Mouse (Mus musculus) kidney, postnatal 10 days (tissue): Measurements from ENCODE around the gene Plce1.
A peak's percentile ranks its signal among the peaks of the same experiment; 100 is the strongest.

Experiments
- DNase-seq: peaks from one replicate; pipeline ENCODE4 v3.0.0; 2021; ENCODE audit warnings: mixed read lengths

Plce1 gene

DNA sequence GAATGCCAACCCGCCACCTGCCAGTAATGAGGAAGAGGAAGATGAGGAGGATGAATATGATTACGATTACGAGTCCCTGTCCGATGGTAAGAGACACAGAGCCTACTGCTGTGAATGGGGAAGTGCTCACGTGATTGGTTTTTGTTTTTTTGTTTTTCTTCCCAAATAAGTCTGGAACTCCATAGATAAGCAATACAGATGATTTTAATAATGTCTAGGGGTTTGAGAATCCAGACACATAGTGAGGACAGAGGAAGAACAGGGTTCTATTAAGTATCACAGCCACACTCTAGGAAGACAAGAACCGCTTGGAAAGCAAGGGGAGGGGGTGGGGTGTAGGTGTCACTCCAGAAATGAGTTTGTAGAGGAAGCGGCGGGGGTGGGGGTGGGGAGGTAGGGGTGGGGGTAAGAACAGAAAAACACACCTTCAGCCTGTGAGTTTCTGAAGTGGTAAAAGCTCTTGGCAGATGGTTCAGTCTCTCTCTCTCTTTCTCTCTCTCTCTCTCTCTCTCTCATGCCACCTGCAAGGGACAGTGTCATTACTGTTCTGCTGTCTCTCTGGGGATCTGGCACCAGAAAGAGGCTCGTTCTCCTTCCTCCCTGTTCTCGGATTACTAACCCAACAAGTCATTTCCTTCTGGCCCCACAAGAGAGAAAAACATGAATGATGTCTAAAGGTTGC, 265.0 kb downstream of the Plce1 start:
- no peak for DNase-seq

DNA sequence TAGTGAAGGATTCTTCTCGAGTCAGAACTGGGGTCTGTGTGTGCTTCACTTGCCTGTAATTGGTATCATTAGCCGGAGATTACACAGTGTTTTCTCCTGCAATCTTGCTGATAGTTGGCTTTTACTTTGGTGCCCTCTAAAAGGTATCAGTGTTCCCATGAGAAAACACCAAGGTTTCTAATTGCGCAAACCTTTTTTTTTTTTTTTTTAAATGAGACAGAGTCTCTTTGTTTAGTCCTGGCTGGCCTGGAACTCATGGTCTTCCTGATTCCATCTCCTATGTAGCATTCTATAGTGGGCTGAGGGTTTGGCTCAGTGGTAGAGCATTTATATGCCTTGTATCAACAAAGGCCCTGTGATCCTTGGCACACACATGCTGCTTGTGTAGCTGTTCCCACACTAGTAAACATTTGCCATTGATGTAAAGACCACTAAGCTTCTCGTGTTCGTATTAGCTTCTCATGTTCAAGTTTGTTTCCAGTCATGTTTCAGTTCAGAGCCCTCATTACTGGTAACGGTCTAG, 265.6 kb downstream of the Plce1 start:
- DNase-seq, result no peak

DNA sequence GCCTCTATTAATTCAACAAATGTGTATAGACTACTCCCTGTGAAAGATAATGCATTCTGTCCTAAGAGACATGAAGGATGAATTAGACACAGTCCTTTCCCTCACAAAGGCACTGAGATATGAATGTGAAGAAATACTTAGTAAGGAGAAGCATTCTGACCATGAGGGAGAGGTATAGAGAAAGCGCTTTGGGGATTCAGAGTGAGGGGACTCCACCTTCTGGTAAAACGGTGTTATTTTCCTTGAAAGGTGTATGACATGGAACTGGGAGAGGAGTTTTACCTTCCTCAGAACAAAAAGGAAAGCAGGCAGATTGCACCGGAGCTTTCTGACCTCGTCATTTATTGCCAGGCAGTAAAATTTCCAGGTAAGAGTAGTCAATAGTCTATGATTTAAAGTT, 269.3 kb downstream of the Plce1 start:
- no peak for DNase-seq

DNA sequence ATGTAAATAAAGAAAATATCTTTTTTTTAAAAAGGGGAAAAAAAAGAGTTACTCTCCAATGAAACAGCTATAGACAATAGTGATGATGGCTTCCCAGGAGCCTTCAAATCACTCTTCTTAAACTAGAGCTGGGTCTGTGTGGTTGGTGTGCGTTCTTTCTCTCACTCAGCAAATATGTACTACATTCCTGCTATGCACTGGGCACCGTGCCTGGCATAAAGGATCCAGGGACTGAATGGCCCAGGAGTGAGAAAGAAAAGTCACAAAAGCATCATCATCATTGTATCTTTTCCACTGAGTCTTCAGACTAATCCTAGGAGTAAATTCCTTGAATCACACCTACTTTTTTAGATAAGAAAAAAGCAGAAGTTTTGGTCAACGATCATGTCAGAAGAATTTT, 276.3 kb downstream of the Plce1 start:
- DNase-seq, result no peak

DNA sequence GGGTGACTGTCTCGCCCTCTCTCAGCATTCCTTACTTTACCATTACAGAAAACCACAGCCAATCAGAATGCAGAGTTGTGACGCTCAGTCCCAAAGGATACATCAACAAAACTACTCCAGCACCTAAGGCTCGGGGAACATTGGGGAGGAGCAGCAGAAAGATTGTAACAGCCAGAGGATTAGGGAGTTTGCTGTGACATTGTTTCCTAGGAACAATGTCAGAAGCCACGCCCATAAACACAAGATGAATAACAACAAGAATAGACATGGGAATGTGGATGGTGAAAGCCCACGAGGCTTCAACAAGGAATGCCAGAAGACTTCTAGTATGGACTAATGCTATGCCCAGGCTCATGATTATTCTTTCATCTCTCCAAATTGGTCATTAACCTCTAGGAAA, 277.1 kb downstream of the Plce1 start:
- DNase-seq, result no peak

DNA sequence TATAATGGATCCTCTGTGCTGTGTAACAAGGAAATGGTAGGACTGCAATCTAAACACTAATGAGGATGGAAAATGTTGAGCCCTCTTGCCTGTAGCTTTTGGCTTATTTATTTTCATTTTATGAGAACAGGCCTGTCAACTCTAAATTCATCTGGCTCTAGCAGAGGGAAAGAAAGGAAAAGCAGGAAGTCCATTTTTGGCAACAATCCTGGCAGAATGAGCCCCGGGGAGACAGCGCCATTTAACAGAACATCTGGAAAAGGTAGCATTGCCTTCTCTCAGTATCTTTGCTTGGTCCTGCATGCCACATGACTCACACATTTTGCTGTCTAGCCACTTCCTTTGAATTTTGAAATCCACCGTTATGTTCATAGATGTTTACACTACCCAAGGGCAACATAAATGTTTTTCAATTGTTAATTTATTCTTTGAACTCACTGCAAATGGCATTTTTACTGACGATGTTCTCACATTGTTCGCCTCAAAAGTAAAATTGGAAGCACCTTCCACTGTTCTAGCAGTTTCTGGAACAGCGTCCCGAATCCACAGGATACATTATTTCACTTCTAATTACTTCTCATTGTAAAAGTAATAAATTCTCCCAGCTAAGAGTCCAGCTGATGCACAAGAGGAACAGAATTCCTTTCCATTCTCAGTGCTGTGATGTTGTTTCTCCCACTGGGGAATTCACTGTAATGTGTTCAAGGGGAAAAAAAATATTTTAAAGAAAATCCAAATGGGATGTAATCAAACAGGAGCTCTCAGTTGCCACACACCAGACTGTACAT, 278.0 kb downstream of the Plce1 start:
- DNase-seq, result peak; percentile 28

DNA sequence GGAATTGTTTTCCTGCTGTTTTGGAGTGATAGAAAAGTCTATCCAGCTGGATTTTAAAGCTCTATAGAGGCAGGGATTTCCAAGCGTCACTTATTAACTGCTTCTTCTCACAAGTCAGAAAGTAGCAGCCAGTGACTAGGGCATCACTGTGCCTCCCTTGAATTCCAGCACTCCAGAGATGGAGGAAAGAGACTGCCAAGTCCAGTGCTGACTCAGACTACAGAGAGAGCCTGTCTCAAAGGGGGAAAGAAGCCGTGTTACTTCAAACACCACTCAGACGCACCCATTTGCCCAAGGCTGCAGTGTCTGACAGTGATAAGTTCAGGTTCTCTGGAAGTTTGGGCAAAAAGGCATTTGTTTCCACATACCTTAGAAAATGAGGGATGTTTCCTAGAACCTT, 279.5 kb downstream of the Plce1 start:
- DNase-seq, result no peak

DNA sequence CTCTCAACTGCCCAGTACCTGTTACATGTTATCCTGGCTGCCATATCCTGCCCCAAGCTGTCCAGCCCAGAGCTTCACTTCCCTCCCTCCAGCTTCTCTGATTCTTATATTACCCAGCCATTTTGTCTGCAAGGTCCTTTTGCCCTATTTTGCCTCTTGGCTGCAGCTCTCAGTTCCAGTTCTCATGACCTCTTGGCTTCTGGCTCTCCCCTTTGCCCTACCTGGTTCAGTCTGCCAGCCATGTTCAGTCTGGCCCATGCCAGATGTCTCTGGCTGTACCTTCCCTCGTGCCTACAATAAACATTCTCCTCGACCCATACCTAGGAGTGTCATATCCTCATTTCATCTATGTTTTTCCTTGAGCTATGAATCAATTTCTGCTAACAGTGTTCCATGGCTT, 285.4 kb downstream of the Plce1 start:
- DNase-seq, result no peak

DNA sequence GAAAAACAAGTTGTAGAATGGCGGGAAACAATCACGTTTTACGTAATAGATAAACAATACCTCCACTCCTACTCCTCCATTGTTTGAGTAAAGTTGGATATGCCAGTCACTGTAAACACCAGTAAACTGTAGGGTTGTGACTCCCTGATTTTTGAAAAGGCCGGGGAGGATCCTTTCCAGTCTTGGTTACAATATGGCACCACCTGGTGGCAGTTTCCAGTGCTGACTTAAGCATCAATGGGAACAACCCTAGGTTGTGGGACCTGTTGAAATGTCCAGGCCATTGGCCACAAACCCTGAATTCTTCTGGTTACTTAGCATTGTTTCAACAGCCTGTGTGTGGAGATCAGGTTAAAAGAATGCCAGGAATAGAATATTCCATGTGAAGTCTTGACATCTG, 294.6 kb downstream of the Plce1 start:
- DNase-seq, result peak; percentile 80

DNA sequence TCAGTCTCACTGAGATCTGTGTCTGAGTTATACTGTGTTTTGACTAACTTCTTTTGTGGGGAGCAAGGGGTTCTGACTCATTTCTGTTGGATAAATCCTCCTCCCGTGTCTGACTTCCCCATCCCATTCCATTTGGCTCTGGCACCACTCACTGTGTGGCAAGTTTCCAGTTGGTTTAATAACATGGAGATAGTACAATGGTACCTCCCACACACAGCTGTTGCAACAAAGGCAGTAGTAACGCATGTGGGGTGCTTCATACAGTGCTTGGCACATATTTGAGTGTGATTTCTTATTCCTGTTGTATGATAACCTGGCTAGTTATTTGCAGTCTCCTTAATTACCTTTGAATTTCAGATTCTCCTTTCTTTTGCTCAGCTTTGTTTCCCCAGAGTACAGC, 297.9 kb downstream of the Plce1 start:
- no peak for DNase-seq

DNA sequence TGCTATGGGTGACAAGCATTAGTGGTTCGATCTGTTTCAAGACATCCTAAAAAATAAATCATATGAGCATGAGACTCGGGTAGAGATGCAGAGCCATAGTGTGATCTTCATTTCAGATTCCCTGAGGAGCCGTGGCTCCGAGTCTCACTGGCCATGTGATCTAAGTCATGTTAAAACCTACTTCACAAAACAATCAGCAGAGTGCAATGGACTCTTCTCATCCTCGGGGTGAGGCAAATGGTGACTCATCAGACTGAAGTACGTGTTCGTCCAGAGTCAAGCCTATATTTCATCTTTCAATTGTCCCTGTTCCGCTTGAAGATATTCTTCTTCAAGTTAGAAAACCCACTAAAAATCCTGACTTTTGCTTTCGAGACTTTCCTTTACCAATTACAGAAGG, 302.6 kb downstream of the Plce1 start:
- no peak for DNase-seq

DNA sequence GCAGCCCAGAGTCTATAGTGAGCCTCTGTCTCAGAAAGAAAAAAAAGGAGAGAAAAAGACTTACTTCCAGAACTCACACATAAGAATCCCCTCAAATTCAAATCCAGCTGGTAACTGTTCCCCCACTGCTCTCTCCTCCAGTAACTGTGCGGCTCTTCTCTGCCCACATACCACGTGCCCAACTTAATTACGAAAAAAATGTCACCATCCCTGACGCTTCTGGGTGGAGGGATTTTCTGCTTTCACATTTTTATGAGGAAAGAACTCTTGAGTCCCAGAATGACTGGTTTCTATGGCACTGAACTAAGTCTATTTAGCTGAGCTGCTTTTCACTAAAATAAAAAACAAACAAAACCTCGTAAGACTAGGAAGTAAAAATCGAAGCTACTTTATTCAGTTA, 306.8 kb downstream of the Plce1 start:
- DNase-seq, result no peak

DNA sequence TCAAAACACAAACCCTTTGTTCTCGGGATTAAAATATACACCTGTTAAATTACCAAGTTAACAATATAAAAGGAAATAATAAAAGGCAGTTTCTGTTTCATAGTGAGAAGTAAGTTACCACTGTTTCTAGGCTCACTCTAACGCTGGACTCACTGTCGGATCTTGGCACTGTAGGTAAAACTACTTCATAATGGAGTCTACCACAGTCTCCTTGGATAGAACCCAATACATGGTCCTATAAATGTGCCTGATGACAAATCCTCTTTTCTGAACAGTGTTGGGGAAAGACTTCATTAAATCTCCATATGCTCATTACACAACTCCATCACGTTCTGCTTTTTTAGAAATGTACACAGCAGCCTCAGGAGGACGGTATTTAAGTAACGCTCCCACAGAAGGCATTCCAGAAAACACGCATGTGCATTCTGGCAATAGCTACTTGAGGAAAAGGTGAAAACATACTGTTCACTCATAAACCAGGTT, 312.7 kb downstream of the Plce1 start:
- DNase-seq, result no peak

DNA sequence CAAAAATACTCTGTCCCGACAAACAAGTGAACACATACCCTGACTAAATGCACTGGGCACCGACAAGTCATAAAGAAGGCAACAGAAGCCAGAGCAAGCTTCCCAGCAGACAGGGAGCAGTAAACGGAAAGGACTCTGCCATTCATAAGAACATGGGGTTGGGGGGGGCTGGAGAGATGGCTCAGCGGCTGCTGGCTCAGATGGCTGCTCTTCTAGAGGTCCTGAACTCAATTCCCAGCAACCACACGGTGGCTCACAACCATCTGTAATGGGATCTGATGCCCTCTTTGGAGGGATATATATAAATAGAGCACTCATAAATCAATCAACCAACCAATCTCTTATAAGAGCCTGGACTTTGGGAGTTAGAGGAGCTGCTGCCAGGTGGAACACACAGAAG, 315.6 kb downstream of the Plce1 start:
- no peak for DNase-seq

DNA sequence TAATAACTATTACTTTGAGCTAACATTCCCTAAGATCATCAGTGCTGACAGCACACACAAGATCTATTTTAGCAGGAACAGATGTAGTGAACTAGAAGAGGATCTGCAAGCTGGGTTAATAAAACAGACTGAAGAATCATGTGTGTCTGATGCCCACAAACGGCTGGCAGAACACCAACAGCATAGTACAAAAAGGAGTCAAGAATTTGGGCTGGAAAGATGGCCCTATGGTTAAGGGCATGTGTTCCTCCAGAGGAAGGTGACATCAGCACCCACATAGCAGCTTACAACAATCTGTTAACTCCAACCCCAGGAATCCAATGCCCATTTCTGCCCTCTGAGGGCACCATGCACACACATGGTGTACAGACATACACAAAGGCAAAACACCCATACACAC, 317.4 kb downstream of the Plce1 start:
- no peak for DNase-seq

DNA sequence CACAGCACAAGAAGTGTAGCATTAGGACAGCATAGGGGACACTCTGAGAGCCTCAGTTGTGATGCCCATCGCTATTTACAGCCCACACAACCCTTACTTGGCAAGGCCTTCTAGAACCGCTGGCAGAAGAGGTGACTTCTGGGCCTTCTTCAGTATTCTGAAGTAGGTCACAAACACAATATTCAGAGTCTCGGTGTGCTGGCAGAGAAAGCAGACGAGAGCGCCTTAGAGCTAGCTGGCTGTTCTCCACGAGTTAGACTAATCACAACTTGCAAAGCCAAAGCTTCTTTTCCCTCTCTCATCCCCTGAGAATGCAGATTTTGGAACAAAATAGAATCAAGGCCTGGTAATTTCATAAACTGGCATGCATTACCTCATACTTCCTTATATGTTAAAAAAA, 317.9 kb downstream of the Plce1 start:
- no peak for DNase-seq

DNA sequence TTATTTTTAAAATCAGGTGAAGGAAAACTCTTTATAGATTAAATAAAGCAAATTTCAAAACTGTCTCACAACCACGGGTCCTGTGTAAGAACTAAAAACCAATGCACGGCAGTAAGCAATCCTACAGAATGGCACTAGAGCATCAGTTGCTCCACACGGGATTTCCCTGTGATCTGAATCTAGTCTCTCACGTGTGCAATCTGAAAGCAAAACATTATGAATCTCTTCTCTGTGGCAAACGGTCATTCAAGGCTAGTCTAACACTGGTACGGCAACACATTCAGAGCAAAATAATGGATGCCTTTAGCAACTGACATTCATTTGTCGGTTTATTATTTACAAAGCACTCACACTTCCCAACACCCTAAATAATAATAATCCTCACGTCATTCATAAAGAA, 337.3 kb downstream of the Plce1 start:
- DNase-seq, result no peak

DNA sequence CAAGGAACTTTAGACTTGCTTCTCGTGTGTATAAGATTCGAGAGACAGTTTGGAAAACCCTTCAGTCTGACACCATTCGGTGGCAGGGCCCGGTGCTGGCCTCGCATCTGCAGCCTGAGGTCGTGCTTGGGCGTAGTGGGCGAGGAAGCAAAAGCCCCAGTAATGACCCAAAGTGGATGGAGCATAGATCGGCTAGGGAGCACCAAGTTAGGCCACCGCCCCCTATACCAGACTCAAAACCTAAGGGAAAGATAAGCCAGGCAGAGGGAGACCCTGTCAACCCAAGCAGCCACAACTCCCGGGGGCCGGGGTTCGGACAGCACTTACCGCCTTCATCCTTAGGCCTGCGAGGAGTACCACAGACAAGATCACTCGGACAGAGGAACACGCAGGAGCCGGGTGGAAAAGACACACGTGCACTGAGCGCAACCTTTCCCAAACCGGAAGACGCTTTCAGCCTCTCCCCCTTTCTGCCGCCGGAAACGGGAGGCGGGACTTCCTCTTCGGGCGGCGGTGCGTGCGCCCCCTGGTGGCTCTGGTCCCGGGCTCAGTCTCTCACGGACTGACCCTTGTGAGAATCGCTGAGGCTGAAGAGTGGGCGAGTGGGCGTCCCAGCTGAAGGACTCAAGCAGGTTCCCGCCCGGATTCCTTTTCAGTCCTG, 338.0 kb downstream of the Plce1 start, which contains the start of gene Noc3l:
Gene Noc3l, minus strand, starts transcription at position 472 of the 661 bp plus-strand sequence.
- peak; percentile 96 for DNase-seq

DNA sequence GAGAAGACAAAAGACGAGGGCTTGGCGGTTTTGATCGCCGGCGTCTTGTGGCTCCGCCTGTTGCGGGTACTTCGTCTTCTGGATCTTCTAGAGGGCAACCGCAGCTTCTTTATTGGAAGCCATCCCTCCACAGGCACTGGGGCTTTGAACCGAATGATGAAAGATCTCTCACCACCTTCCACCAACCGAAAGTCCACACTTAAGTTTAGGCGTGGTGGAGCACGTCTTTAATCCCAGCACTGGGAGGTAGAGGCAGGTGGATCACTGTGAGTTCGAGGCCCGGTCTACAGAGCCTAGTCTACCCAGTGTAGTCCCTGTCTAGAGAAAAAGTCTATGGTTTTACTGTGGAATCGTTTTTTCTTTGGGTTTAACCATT, 338.5 kb downstream of the Plce1 start:
- DNase-seq, result no peak

DNA sequence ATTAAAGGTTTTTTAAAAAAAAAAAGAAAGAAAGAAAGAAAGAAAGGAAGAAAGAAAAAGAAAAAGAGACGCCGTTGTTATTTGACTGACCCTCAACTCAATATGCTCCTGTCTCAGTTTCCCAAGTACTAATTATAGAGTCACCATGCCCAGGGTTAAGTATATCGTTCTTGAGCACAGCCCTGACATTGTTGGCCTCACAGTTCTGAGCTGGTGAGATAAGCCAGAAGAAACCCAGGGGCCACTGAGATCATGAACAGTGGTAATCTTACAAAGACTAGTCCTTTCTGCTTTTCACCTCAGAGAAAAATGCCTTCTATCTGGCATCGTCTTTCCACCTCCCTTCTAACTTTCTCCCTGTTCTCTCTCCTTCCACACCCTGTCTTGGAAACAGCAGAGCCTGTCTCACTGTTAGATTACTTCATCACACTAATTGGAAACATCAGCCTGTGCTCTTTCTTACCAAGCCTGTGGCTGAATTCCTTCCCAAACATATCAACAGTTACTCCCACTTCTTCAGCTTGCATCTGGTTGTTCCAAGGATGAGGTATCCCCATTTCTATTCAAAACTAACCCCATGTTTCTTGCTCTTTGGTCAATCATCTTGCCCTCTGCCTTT, 339.4 kb downstream of the Plce1 start:
- DNase-seq, result no peak

DNA sequence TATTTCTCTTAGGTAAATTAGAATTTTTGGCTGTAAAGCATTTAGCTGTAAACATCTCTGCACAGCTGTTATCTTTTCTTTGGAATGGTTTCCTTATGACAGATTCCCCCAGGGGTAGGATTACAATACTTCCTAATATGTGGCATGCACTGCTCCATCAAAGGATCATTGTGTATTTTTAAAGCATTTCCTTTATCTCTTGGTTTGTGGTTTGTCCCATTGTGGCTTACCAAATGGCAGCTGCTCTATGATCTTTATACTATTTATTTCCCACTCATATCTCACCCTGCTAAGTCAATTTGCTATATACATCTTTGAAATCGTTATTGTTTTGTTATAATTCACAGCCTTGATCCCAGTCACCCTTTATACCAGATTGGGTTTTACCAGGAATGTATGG, 352.3 kb downstream of the Plce1 start:
- DNase-seq, result no peak
